Mouse (Mus musculus) liver, adult 2 months (tissue): ENCODE measurements around the gene Nol12. TPM values are rescaled to one million over a fixed set of nuclear protein-coding genes. Genes with fewer than 3 reads are reported as not detected.

Source experiments
- DNase-seq: peaks from one replicate; pipeline ENCODE4 v3.0.0-alpha.2; 2011; ENCODE audit warnings: low read depth, low spot score; ENCODE audit errors: extremely low read depth
- H3K27ac ChIP-seq: fragments of 200-500 bp; replicated peaks from 2 replicates; pipeline ENCODE4 v1.5.1; 2012; ENCODE audit warnings: low read depth, mild to moderate bottlenecking, control low read depth, inconsistent platforms, low read length; ENCODE audit not compliant: insufficient read depth
- H3K27me3 ChIP-seq: fragments of 200-500 bp; 2 replicates; pipeline ENCODE4 v1.6.1; 2012; ENCODE audit warnings: mild to moderate bottlenecking, moderate library complexity, low read length, inconsistent platforms; ENCODE audit not compliant: control insufficient read depth, insufficient read depth
- H3K36me3 ChIP-seq: fragments of 200-500 bp; 2 replicates; pipeline ENCODE4 v1.6.1; 2012; ENCODE audit warnings: low read length, inconsistent platforms; ENCODE audit not compliant: control insufficient read depth, insufficient read depth
- H3K4me1 ChIP-seq: fragments of 200-500 bp; 2 replicates; pipeline ENCODE4 v1.6.1; 2011; ENCODE audit warnings: low read length; ENCODE audit not compliant: control insufficient read depth, insufficient read depth
- H3K4me3 ChIP-seq: fragments of 200-500 bp; 2 replicates; pipeline ENCODE4 v1.5.1; 2011; ENCODE audit warnings: low read depth, mild to moderate bottlenecking, control low read depth, low read length, moderate library complexity; ENCODE audit not compliant: insufficient read depth
- H3K79me2 ChIP-seq: fragments of 200-500 bp; 2 replicates; pipeline ENCODE4 v1.6.1; 2012; ENCODE audit warnings: inconsistent platforms, mild to moderate bottlenecking, low read length, moderate library complexity; ENCODE audit not compliant: control insufficient read depth, insufficient read depth
- H3K9ac ChIP-seq: fragments of 200-500 bp; 2 replicates; pipeline ENCODE4 v1.6.1; 2012; ENCODE audit warnings: low read depth, mild to moderate bottlenecking, control low read depth, inconsistent platforms, low read length
- CTCF ChIP-seq: fragments of 200-500 bp; IDR thresholded peaks from 2 replicates; pipeline ENCODE4 v1.5.1; 2011; ENCODE audit warnings: low read depth, low read length, control low read depth
- POLR2A ChIP-seq: fragments of 200-500 bp; IDR thresholded peaks from 2 replicates; pipeline ENCODE4 v1.6.1; 2011; ENCODE audit warnings: low read length, control low read depth; ENCODE audit not compliant: insufficient read depth; ENCODE audit errors: extremely low read depth
- WGBS: fragments of 180-500 bp; shearing (Covaris S2); methylation state at CpG from one replicate; pipeline ENCODE4 v1.1.7; 2018; 5-methylcytosine and 5-hydroxymethylcytosine counted together
- polyA plus RNA-seq: library from polyadenylated mRNA; depleted of rRNA; stranded (reverse); fragments of >200 nt; gene quantifications from 2 replicates; pipeline ENCODE4 v1.2.3, GENCODE M21; 2012
- total RNA-seq: library from RNA; depleted of rRNA; stranded (reverse); fragments of >200 nt; gene quantifications from 2 replicates; pipeline ENCODE4 v1.2.3, GENCODE M21; 2014

Gene Nol12
- total and polyA plus RNA-seq, 2 experiments = 5.3 to 13.1 TPM

GRCm38 (mm10) chr15:78897488-78897887, 37.2 kb upstream of the Nol12 start:
- Histone ChIP-seq H3K27me3 (no peaks in the 10 kb centered on the region), H3K27ac (no peak overlapping the region), H3K4me1 (no peaks in the 10 kb centered on the region; the same call in 1 of the 2 replicates), H3K79me2 (no peaks in the 10 kb centered on the region), H3K9ac (no peak overlapping the region), H3K4me3 (no peak overlapping the region), H3K36me3 (no peaks in the 10 kb centered on the region)
- no peak for TF ChIP-seq CTCF
- no peak for TF ChIP-seq POLR2A
- DNase-seq = no peak
- 86% methylated on average over 4 of the region's 4 CpGs for WGBS

GRCm38 (mm10) chr15:78898507-78899001, 36.2 kb upstream of the Nol12 start:
- no peak overlapping the region for H3K9ac ChIP-seq
- H3K4me1 ChIP-seq = no peaks in the 10 kb centered on the region; the same call in 1 of the 2 replicates
- no peaks in the 10 kb centered on the region for H3K27me3 ChIP-seq
- H3K27ac ChIP-seq = no peak overlapping the region
- TF ChIP-seq CTCF (no peak), POLR2A (no peak)
- no peaks in the 10 kb centered on the region for H3K79me2 ChIP-seq
- WGBS = 78% methylated on average over 6 of the region's 6 CpGs
- no peaks in the 10 kb centered on the region for H3K36me3 ChIP-seq
- no peak overlapping the region for H3K4me3 ChIP-seq
- no peak for DNase-seq

GRCm38 (mm10) chr15:78899409-78899739, 35.4 kb upstream of the Nol12 start, which contains the start of gene Gm49510:
TSS of gene Gm49510 (plus strand) at chr15:78899667.
- Histone ChIP-seq H3K27ac (peak within 1 kb of the TSS; percentile 3; the same call in 1 of the 2 replicates), H3K4me3 (peak within 1 kb of the TSS; percentile 52), H3K79me2 (no peaks in the 10 kb centered on the region), H3K36me3 (no peaks in the 10 kb centered on the region), H3K9ac (peak within 1 kb of the TSS; percentile 61), H3K27me3 (no peaks in the 10 kb centered on the region), H3K4me1 (no peaks in the 10 kb centered on the region; the same call in 1 of the 2 replicates)
- no peak for DNase-seq
- WGBS = 4% methylated on average over 20 of the region's 20 CpGs
- TF ChIP-seq POLR2A (no peak), CTCF (no peak)

GRCm38 (mm10) chr15:78899740-78900584, 34.8 kb upstream of the Nol12 start, which contains the start of gene Sh3bp1:
TSS of gene Sh3bp1 (plus strand) at chr15:78899768.
- DNase-seq = no peak
- H3K9ac ChIP-seq = peak within 1 kb of the TSS; percentile 61
- no peaks in the 10 kb centered on the region for H3K79me2 ChIP-seq
- no peaks in the 10 kb centered on the region; the same call in 1 of the 2 replicates for H3K4me1 ChIP-seq
- H3K4me3 ChIP-seq = peak within 1 kb of the TSS; percentile 52
- H3K27ac ChIP-seq = peak within 1 kb of the TSS; percentile 3; the same call in 1 of the 2 replicates
- no peaks in the 10 kb centered on the region for H3K27me3 ChIP-seq
- TF ChIP-seq POLR2A = 0 out of 2 replicates have a peak, but pooled peaks have one; percentile 23
- no peak for TF ChIP-seq CTCF
- 8% methylated on average over 47 of the region's 47 CpGs for WGBS
- H3K36me3 ChIP-seq = no peaks in the 10 kb centered on the region

GRCm38 (mm10) chr15:78900585-78901421, 33.9 kb upstream of the Nol12 start:
- H3K4me1 ChIP-seq = no peaks in the 10 kb centered on the region; the same call in 1 of the 2 replicates
- H3K27ac ChIP-seq = no peak overlapping the region
- 54% methylated on average over 18 of the region's 18 CpGs for WGBS
- no peaks in the 10 kb centered on the region for H3K27me3 ChIP-seq
- H3K9ac ChIP-seq = peak overlapping the region; percentile 41; the same call in 1 of the 2 replicates
- peak overlapping the region; percentile 52 for H3K4me3 ChIP-seq
- DNase-seq = no peak
- no peaks in the 10 kb centered on the region for H3K79me2 ChIP-seq
- H3K36me3 ChIP-seq = no peaks in the 10 kb centered on the region
- no peak for TF ChIP-seq CTCF
- TF ChIP-seq POLR2A = no peak
